Mouse (Mus musculus) thymus, adult 2 months (tissue): ENCODE data around the gene Dscam. TPM values are rescaled to one million over a fixed set of nuclear protein-coding genes. Genes with fewer than 3 reads are reported as not detected.

Experiments used
- DNase-seq: peaks from one replicate; pipeline ENCODE4 v3.0.0; 2021
- H3K27ac ChIP-seq: fragments of 200-500 bp; 2 replicates; pipeline ENCODE4 v1.5.1; 2012; ENCODE audit warnings: low read length, control low read depth; ENCODE audit not compliant: control insufficient read depth, insufficient read depth
- H3K27me3 ChIP-seq: fragments of 200-500 bp; 2 replicates; pipeline ENCODE4 v1.6.1; 2012; ENCODE audit warnings: mild to moderate bottlenecking, low read length, moderate library complexity, mixed read lengths; ENCODE audit not compliant: control insufficient read depth, insufficient read depth
- H3K36me3 ChIP-seq: fragments of 200-500 bp; 2 replicates; pipeline ENCODE4 v1.6.1; 2012; ENCODE audit warnings: mild to moderate bottlenecking, low read length, moderate library complexity; ENCODE audit not compliant: control insufficient read depth, insufficient read depth
- H3K4me1 ChIP-seq: fragments of 200-500 bp; replicated peaks from 2 replicates; pipeline ENCODE4 v1.6.1; 2012; ENCODE audit warnings: low read length; ENCODE audit not compliant: control insufficient read depth, insufficient read depth
- H3K4me3 ChIP-seq: fragments of 200-500 bp; 2 replicates; pipeline ENCODE4 v1.5.1; 2012; ENCODE audit warnings: mild to moderate bottlenecking, low read length, control low read depth, moderate library complexity; ENCODE audit not compliant: control insufficient read depth, insufficient read depth
- CTCF ChIP-seq: fragments of 200-500 bp; IDR thresholded peaks from 2 replicates; pipeline ENCODE4 v1.5.1; 2012; ENCODE audit warnings: mild to moderate bottlenecking, control low read depth, low read length, moderate library complexity, borderline replicate concordance; ENCODE audit not compliant: control insufficient read depth, poor library complexity, insufficient read depth; ENCODE audit errors: extremely low read depth
- POLR2A ChIP-seq: fragments of 200-500 bp; IDR thresholded peaks from 2 replicates; pipeline ENCODE4 v1.6.1; 2012; ENCODE audit warnings: mild to moderate bottlenecking, low read length, control low read depth, moderate library complexity; ENCODE audit not compliant: control insufficient read depth, poor library complexity, insufficient read depth; ENCODE audit errors: extremely low read depth
- WGBS: fragments of 180-500 bp; shearing (Covaris S2); methylation state at CpG from one replicate; pipeline ENCODE4 v1.1.7; 2018; 5-methylcytosine and 5-hydroxymethylcytosine counted together
- polyA plus RNA-seq: library from polyadenylated mRNA; depleted of rRNA; stranded (reverse); fragments of >200 nt; gene quantifications from 2 replicates; pipeline ENCODE4 v1.2.3, GENCODE M21; 2012

Dscam gene
- polyA plus RNA-seq, 1 experiment, result 0.28 TPM

DNA sequence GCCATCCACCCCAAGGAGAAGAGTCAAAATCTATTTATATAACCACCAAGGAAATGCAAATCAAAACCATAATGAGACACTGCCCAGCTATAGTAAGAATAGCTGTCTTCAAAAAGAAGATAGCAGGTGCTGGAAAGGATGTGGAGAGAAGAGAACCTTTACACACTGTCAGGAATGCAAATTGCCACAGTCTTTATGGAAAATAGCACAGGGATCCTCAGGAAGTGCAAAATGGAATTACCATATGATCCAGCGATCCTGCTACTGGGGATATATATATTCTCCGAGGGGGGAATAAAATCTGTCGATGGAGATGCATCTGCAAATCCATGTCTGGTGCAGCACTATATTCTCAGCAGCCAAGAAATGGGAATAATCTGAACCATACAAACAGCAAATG, 256.1 kb downstream of the Dscam start:
- no peak overlapping the region for H3K4me3 ChIP-seq
- H3K27ac ChIP-seq, result no peak overlapping the region
- H3K36me3 ChIP-seq, result no peaks in the 10 kb centered on the region
- no peaks in the 10 kb centered on the region for H3K4me1 ChIP-seq
- TF ChIP-seq POLR2A, result no peak
- no peak for TF ChIP-seq CTCF
- no peaks in the 10 kb centered on the region for H3K27me3 ChIP-seq
- 98% methylated on average over 3 of the region's 3 CpGs for WGBS
- no peak for DNase-seq

- TF ChIP-seq POLR2A (no peak), CTCF (no peak)
- WGBS, result 94% methylated on average over 7 of the region's 7 CpGs
Measured at GRCm38 (mm10) chr16:96912836-96913235, 257.7 kb downstream of the Dscam start.

DNA sequence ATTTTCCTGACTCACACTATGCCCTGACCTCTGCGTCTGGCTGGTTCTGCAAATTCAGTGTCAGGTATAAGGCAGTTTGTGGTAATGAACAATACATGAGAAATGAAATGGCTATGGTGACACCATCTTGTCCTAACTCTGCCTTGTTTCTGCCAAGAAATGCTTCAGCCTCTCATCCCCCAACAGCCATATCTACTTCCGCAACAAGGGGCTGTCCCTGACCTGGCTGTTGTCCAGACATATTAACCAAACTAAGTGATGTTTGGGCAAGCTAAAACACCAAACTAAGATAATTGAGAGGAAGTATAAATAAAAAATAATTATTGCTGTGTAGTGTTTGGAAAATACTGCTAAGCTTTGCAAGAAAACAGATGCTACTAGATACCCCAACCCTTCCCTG, 258.4 kb downstream of the Dscam start:
- H3K27ac ChIP-seq, result no peak overlapping the region
- WGBS, result 92% methylated on average over 2 of the region's 2 CpGs
- no peaks in the 10 kb centered on the region for H3K36me3 ChIP-seq
- H3K27me3 ChIP-seq, result no peaks in the 10 kb centered on the region
- DNase-seq, result no peak
- no peaks in the 10 kb centered on the region for H3K4me1 ChIP-seq
- no peak for TF ChIP-seq POLR2A
- TF ChIP-seq CTCF, result no peak
- no peak overlapping the region for H3K4me3 ChIP-seq

More at GRCm38 (mm10) chr16:96912836-96913235, 257.7 kb downstream of the Dscam start:
- no peak for DNase-seq
- H3K4me3 ChIP-seq, result no peak overlapping the region
- no peak overlapping the region for H3K27ac ChIP-seq
- H3K27me3 ChIP-seq, result no peaks in the 10 kb centered on the region
- H3K4me1 ChIP-seq, result no peaks in the 10 kb centered on the region
- no peaks in the 10 kb centered on the region for H3K36me3 ChIP-seq

DNA sequence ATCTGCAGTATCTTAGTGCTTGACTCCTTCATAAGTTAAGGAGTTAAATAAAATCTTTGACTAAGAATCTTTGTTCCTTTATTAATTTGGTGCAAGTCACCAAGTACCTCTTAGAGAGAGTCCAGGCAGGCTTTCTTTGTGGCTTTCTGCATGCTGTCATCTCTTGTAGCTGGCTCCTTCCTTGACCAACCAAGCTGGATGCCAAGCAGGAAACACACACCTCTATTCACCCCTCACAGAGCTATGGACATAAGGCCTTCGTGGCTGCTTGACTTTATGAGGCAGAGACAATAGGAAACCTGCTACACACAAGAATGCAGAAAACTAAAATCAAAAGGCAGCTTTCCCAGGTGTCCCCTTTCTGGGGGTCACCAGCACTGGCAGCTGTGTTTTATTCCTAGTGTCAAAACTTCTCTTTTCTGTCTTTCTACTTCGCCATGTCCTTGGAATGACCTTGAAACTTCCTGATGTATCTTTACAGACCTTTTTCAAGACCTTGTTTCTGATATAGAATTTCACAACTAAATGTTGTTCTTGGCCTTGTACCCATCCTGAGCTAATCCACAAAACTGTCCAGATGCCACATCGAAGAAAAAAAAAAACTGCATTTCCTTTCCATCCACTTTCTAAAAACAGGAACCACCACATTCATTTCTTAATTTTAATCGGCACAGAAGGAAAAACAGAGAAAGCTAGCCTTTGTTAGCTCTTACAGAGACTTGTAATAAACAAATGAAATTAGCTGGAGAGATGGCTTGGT, 260.0 kb downstream of the Dscam start:
- DNase-seq, result no peak
- WGBS, result 42% methylated on average over 4 of the region's 4 CpGs
- Histone ChIP-seq H3K27ac (no peak overlapping the region), H3K4me3 (no peak overlapping the region), H3K4me1 (no peaks in the 10 kb centered on the region), H3K27me3 (no peaks in the 10 kb centered on the region), H3K36me3 (no peaks in the 10 kb centered on the region)
- TF ChIP-seq POLR2A (no peak), CTCF (no peak)

GRCm38 (mm10) chr16:96907818-96908217, 262.7 kb downstream of the Dscam start:
- H3K27ac ChIP-seq, result no peak overlapping the region
- TF ChIP-seq POLR2A (no peak), CTCF (no peak)
- 95% methylated on average over 1 of the region's 1 CpGs for WGBS
- H3K4me1 ChIP-seq, result no peaks in the 10 kb centered on the region
- no peak overlapping the region for H3K4me3 ChIP-seq
- DNase-seq, result no peak
- H3K36me3 ChIP-seq, result no peaks in the 10 kb centered on the region
- no peaks in the 10 kb centered on the region for H3K27me3 ChIP-seq

DNA sequence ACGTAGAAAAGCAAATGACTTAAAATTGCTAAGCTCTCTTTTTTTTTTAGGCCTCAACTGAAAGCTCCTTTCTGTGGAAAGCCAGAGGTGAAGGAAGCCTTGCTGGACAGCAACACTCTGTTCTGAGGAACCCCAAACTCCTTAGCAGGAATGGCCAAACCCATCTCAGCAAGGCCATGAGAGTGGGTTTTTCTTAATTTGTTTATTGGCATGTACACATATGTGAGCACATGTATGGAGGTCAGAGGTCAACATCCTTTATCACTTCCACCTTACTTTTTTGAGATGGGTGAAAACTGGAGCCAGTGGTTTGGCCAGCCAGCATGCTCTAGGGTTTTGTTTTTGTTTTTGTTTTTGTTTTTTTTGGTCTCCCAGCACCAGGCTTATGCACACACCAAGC, 263.5 kb downstream of the Dscam start:
- no peaks in the 10 kb centered on the region for H3K36me3 ChIP-seq

More for the DNA sequence above, 263.5 kb downstream of the Dscam start:
- H3K4me3 ChIP-seq, result no peak overlapping the region
- no peaks in the 10 kb centered on the region for H3K4me1 ChIP-seq
- no peak for DNase-seq
- no peak overlapping the region for H3K27ac ChIP-seq
- TF ChIP-seq POLR2A, result no peak
- TF ChIP-seq CTCF, result no peak
- WGBS, result 81% methylated on average over 1 of the region's 1 CpGs
- H3K27me3 ChIP-seq, result no peaks in the 10 kb centered on the region
